8 mouse cellular contexts compared by ENCODE assay signal in the genomic region with DNA sequence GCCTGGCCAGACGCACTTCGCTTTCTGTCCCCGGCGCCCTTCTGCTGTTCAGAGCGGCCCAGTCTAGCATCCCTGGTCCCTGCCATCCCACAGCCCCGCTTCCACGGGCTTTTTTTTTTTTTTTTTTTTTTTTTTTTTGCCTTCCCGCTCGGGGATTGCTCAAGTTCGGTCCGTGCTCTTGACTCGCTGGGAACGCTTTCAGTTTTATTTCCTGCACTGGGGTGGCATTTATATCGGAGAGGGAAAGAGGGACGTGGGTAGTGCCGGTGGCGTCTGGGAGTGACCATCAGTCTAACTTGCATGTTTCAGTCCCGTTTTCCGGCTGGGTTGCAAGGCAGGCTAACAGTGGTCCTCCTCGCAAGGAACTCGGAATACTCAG. TPM values are rescaled to one million over a fixed set of nuclear protein-coding genes. Genes with fewer than 3 reads are reported as not detected.
DNase-seq lines count a peak whose midpoint lies in the region; ATAC-seq and TF ChIP-seq lines count a peak whose summit lies in the region.

No protein-coding gene starts in this region.

- H3K4me3 ChIP-seq in gastrocnemius, adult 2 months, result peak overlapping the region; percentile 83
- H3K4me3 ChIP-seq in hindbrain, embryonic 12.5 days, result peak overlapping the region; percentile 79

- peaks cover 13% of the 10 kb centered on the region for H3K4me1 ChIP-seq in hindbrain, embryonic 12.5 days

- TF ChIP-seq CTCF in gastrocnemius, adult 2 months (IDR thresholded peaks at IDR 0.05), result no peak

- H3K9me3 ChIP-seq in hindbrain, embryonic 12.5 days (replicated peaks), result no peaks in the 10 kb centered on the region

- H3K27ac ChIP-seq in gastrocnemius, adult 2 months, result peak overlapping the region; percentile 100
- H3K27ac ChIP-seq in hindbrain, embryonic 12.5 days, result peak overlapping the region; percentile 96

- 1% methylated on average over 19 of the region's 21 CpGs for WGBS in hindbrain, embryonic 12.5 days

- H3K4me2 ChIP-seq in hindbrain, embryonic 12.5 days (replicated peaks), result peak overlapping the region; percentile 63

- intact Hi-C loops in gastrocnemius, adult 2 months (cut with DNase I), result no loop called here

- H3K27me3 ChIP-seq in hindbrain, embryonic 12.5 days, result no peaks in the 10 kb centered on the region

- ATAC-seq in hindbrain, embryonic 12.5 days (ENCODE audit: low FRiP score), result no peak

- peak overlapping the region; percentile 87 for H3K9ac ChIP-seq in hindbrain, embryonic 12.5 days

- DNase-seq in gastrocnemius, adult 2 months, result no peak
- no peak for DNase-seq in gastrocnemius, postnatal 4 days (ENCODE audit: low spot score in 2 of 2)
- DNase-seq in urinary bladder, postnatal 14 days (ENCODE audit: low spot score), result peak; percentile 26
- no peak for DNase-seq in urinary bladder, adult 18-20 months (ENCODE audit: low spot score in 2 of 2)
- peak; percentile 52 for DNase-seq in lung, postnatal 10 days
- DNase-seq in telencephalon, adult 2 months (ENCODE audit: low read depth, low spot score), result peak; percentile 23
- no peak for DNase-seq in adrenal gland, adult (ENCODE audit: inconsistent age in 2 of 2, low spot score in 1 of 2)

- no peaks in the 10 kb centered on the region for H3K36me3 ChIP-seq in hindbrain, embryonic 12.5 days

RNA-seq across cellular contexts. Expression of a gene that starts 0.7 kb away (rescaled TPM):
- total RNA-seq in gastrocnemius, adult 2 months (2021), result 10 to 100 TPM; 30.9 to 41.3 TPM
- total RNA-seq in gastrocnemius, postnatal 4 days (2021), result 10 to 100 TPM; 52.4 to 57.3 TPM
- 79.0 and 86.6 TPM in 2 replicates for polyA plus RNA-seq in hindbrain, embryonic 12.5 days (2016; fragmentation: Nextera tagmentation; extraction: Ambion mirVana)

Comparison
In these comparisons a context has a peak if more than half of its experiments do, and no peak if none do; other contexts are left out.
1. DNase-seq: peak in urinary bladder, postnatal 14 days (single experiment), lung, postnatal 10 days (single experiment) and telencephalon, adult 2 months (single experiment); none in gastrocnemius, adult 2 months (single experiment), gastrocnemius, postnatal 4 days (0 of 2), urinary bladder, adult 18-20 months (0 of 2) and adrenal gland, adult (0 of 2).